Mouse (Mus musculus) brain, embryonic 18.5 days (tissue): Measurements from ENCODE around the gene Cbx7.
"Not testable (repeated sequence)": the region's sequence is repeated elsewhere in the genome, so short reads cannot be mapped to it uniquely, and the experiment has no call there.

Source experiments
- DNase-seq: peaks from one replicate; pipeline ENCODE4 v3.0.0-alpha.2; 2012; ENCODE audit warnings: low read depth, low spot score

Gene Cbx7

GRCm38 (mm10) chr15:79950250-79951025 lies 20.5 kb downstream of the Cbx7 start:
- no peak for DNase-seq

DNA sequence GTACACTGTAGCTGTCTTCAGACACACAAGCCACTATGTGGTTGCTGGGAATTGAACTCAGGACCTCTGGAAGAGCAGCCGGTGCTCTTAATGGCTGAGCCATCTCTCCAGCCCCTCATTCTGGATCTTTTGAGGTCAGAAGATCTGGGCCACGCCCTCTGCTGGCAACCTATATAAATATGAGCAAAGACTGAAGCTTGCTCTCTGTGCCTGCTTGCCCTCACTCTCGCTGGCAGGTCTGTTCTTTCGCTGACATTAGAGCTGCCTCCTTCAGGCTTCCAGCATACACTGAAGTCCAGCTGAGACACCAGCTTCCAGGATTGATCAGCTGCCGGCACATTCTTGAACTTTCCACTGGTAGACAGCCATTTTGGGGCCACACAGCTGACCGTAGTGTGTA lies 23.2 kb downstream of the Cbx7 start:
- no peak for DNase-seq

GRCm38 (mm10) chr15:79946790-79947189 lies 24.1 kb downstream of the Cbx7 start:
- DNase-seq: no peak

GRCm38 (mm10) chr15:79946022-79946421 lies 24.9 kb downstream of the Cbx7 start:
- no peak for DNase-seq

DNA sequence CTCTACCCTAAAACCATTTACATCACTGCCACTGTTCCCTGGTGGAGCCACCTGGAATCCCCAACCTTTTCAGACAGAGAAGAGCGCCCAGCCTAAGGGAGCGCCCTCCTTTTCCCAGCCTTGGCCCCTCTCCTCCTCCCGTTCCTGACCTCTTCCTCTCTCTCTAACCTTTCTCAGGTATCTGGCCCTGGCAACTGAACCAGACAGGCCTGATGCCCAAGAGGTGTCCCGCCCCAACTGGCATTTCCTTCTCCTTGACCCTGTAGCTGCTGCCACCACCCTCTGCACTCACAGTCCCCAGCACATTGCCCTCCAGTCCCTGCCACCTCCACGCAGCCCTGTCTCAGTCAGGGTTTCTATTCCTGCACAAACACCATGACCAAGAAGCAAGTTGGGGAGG lies 26.0 kb downstream of the Cbx7 start:
- no peak for DNase-seq

DNA sequence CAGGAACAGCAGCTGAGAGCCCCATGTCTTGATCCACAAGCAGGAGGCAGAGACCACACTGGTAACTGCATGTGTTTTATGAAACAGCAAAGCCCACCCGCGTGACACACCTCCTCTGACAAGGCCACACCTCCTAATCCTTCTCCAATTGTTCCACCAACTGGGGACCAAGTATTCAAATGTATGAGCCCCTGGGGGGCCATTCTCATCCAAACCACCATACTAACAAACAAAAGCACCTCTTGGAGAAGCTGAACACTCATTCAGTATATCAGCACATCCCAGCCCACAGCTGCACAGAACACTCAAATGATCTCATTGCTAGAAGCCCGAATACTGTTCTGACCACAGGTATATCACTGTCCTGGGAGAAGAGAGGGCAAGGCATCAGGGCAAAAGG lies 27.3 kb downstream of the Cbx7 start:
- DNase-seq: no peak

- no peak for DNase-seq
Measured at GRCm38 (mm10) chr15:79942541-79942940, 28.4 kb downstream of the Cbx7 start.

GRCm38 (mm10) chr15:79940932-79941331 lies 30.0 kb downstream of the Cbx7 start:
- no peak for DNase-seq

DNA sequence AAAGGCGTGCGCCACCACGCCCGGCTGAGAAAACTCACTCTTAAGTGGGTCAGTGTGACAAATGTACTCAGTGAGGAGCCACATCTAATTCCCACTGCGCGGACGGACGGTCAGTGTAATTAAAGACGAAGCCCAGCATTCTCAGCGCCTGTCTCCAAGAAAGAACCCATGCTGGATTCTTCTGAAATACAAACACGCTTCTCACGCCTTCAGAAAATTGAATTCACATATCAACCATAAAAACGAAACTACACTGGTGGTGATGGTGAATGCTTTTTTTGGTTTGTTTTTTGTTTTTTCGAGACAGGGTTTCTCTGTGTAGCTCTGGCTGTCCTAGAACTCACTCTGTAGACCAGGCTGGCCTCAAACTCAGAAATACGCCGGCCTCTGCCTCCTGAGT lies 31.0 kb downstream of the Cbx7 start:
- no peak for DNase-seq

DNA sequence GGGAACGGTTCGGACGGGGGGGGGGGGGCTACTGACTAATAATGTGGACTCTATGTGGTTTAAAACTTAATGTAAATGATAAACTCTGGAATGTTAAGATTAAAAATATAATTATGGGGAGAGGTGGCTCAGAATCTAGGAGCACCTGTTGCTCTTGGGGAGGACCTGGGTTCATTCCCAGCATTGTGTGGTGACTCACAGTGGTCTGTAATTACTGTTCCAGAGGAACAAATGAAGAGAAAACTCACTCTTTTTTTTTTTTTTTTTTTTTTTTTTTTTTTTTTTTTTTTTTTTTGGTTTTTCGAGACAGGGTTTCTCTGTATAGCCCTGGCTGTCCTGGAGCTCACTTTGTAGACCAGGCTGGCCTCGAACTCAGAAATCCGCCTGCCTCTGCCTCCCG lies 31.4 kb downstream of the Cbx7 start:
- not testable (repeated sequence) for DNase-seq

GRCm38 (mm10) chr15:79939020-79939419 lies 31.9 kb downstream of the Cbx7 start:
- DNase-seq: no peak

DNA sequence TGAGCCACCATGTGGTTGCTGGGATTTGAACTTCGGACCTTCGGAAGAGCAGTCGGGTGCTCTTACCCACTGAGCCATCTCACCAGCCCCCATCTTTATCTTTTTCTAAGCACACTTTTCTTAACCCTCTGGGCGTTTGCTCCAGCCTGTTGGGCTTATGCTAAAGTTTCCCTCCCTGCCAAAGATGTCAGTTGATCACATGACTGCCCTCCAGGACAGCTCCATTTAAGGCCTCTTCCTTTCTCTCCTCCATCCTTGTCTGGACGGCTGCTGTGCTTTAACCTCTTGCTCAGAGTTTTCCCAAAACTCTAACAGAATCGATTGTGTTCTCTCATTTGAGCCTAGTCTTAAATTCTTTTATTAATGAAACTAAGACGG lies 34.6 kb downstream of the Cbx7 start:
- DNase-seq: no peak

DNA sequence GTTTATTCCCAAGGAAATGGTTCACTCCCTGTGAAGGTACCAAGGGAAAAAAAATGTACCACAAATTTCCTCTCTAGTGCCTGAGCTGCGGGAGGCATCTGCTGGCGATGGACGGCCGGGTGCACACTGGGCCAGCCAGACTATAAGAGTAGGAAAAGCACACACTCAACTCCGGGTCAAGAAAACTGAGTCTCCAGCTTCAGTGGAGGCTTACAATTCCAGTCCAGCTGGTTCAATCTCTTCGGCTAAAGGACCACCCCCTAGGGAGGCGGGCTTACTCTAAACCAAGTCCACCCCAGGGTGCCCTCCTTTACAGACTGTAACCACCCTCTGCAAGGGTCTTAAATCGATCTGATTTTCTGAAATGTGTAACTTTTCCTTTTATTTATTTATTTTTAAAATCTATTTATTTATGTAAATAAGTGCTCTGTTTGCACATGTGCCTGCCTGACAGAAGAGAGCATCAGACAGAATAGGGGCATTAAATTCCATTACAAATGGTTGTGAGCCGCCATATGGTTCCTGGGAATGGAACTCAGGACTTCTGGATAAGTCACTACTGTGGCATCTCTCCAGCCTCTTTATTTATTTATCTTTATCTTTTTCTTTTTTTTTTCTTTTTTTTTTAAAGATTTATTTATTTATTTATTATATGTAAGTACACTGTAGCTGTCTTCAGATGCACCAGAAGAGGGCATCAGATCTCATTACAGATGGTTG lies 35.1 kb downstream of the Cbx7 start:
- DNase-seq: no peak

- DNase-seq: no peak
Measured at GRCm38 (mm10) chr15:79934776-79935175, 36.1 kb downstream of the Cbx7 start.

- no peak for DNase-seq
Measured at GRCm38 (mm10) chr15:79933670-79934514, 37.0 kb downstream of the Cbx7 start.

DNA sequence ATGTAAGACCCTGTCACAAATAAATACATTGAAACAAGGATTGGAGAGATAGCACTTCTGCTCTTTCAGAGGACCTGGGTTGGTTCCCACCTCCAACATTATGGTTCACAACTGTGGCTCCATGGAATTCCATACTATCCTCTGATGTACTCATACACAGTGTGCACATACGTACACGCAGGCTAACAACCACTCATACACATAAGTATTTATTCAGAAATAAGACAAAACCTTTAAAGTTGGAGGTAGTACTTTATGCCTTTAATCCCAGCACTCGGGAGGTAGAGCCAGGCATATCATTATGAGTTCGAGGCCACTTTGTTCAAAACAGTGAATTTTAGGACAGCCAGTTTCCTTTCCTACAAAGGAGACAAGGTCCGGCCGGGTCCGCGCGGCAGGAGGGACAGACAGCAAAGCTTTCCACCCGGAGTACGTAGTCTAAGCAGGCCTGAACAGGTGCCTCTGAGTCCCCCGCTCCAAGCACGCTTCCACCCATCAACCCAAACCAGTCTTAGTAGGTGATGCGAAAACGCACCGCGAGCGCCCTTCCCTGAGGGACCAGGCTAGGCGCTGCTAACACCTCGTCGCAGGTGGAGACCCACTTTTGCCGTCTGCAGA lies 37.8 kb downstream of the Cbx7 start:
- no peak for DNase-seq

- no peak for DNase-seq
Measured at GRCm38 (mm10) chr15:79932323-79932987, 38.5 kb downstream of the Cbx7 start.

- no peak for DNase-seq
Measured at GRCm38 (mm10) chr15:79931496-79932141, 39.3 kb downstream of the Cbx7 start.

DNA sequence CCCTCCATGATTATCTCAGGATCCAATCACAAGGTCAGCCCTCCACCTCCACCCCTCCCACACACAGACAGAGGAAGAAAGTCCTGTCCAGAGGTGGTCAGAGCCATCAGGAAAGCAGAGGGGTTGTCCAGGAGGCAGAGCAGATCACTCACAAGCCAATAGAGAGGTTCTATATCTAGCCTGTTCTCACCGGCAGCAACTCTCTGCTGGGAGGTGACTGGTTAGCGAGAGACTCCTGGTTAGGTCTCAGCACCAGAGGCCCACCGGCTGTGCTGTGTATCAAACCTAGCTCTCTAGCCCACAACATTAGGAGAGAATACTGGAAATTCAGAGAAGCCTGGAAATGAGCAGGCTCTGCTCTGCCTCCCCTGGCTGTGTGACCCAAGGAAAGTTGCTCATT lies 41.2 kb downstream of the Cbx7 start:
- no peak for DNase-seq

DNA sequence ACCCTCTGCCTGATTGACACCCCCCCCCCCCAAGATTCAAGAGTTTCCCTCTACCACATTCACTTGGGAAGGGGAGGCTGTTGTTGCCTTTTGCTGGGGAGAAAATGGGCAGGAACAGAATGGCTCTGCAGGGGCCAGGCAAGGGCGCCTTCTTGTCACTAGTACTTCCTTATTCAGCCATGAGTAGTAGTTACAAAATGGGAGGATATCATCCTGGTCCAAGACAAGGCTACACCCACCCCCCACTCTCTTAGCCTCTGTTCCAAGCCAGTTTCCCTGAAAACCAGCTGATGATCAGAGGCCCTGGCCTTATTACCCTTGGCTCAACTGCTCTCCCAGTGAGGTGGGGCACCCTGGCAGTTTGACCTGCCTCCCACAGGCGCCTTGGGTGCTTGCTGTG lies 42.2 kb downstream of the Cbx7 start:
- DNase-seq: no peak

GRCm38 (mm10) chr15:79928316-79928715 lies 42.6 kb downstream of the Cbx7 start:
- no peak for DNase-seq
